28 mouse cellular contexts compared by ENCODE assay signal in genomic region chr9:23045486-23045885, GRCm38 (mm10).
A peak's percentile ranks its signal among the peaks of the same experiment; 100 is the strongest.
DNase-seq lines count a peak whose midpoint lies in the region; ATAC-seq lines count a peak whose summit lies in the region.
"Had no signal": no experiment of that assay in that cellular context is flagged by ENCODE, and none has a peak within 500 bp of the region (broad histone marks: within the 10 kb centered on the region; RNA-seq: fewer than 3 reads in every experiment).

No protein-coding gene starts in this region.

- 17% methylated on average over 2 of the region's 2 CpGs for WGBS in midbrain, embryonic 11.5 days
- WGBS in midbrain, embryonic 10.5 days: 27% methylated on average over 2 of the region's 2 CpGs
- 31% methylated on average over 2 of the region's 2 CpGs for WGBS in forebrain, embryonic 11.5 days

- H3K9me3 ChIP-seq in midbrain, embryonic 11.5 days (ENCODE audit: control insufficient read depth, low read length): no peaks in the 10 kb centered on the region
- H3K9me3 ChIP-seq in midbrain, embryonic 10.5 days (replicated peaks): no peaks in the 10 kb centered on the region
- no peaks in the 10 kb centered on the region for H3K9me3 ChIP-seq in forebrain, embryonic 11.5 days (ENCODE audit: control insufficient read depth, low read length)
- H3K9me3 ChIP-seq: embryonic facial prominence, embryonic 13.5 days; embryonic facial prominence, embryonic 15.5 days; forebrain, embryonic 10.5 days; forebrain, embryonic 13.5 days; forebrain, embryonic 15.5 days; G1E had no signal

- no peaks in the 10 kb centered on the region for H3K27me3 ChIP-seq in midbrain, embryonic 11.5 days (ENCODE audit: control insufficient read depth, insufficient read depth, low read length)
- no peaks in the 10 kb centered on the region for H3K27me3 ChIP-seq in midbrain, embryonic 10.5 days (ENCODE audit: low read depth, poor library complexity, severe bottlenecking)
- H3K27me3 ChIP-seq in forebrain, embryonic 11.5 days (ENCODE audit: control insufficient read depth, insufficient read depth, low read length): no peaks in the 10 kb centered on the region
- H3K27me3 ChIP-seq: CH12.LX; embryonic facial prominence, embryonic 15.5 days; forebrain, embryonic 13.5 days; forebrain, embryonic 15.5 days; Patski had no signal

- no peak for ATAC-seq in midbrain, embryonic 11.5 days (ENCODE audit: low FRiP score)
- ATAC-seq in forebrain, embryonic 11.5 days (replicated peaks; ENCODE audit: low FRiP score): no peak
- ATAC-seq: CD4-positive, CD25-positive, alpha-beta regulatory T cell, adult 4 months; forebrain, embryonic 13.5 days; forebrain, embryonic 15.5 days; forebrain, postnatal 0 days; Patski had no signal

- no peak overlapping the region for H3K27ac ChIP-seq in midbrain, embryonic 11.5 days (ENCODE audit: low read depth, low read length)
- H3K27ac ChIP-seq in midbrain, embryonic 10.5 days (replicated peaks): no peak overlapping the region
- H3K27ac ChIP-seq in forebrain, embryonic 11.5 days (ENCODE audit: low read depth, low read length): no peak overlapping the region
- H3K27ac ChIP-seq: embryonic facial prominence, embryonic 13.5 days; embryonic facial prominence, embryonic 15.5 days; forebrain, embryonic 10.5 days; forebrain, embryonic 13.5 days; forebrain, embryonic 15.5 days had no signal

- no peaks in the 10 kb centered on the region for H3K4me1 ChIP-seq in midbrain, embryonic 11.5 days (ENCODE audit: control insufficient read depth, insufficient read depth, low read length)
- H3K4me1 ChIP-seq in midbrain, embryonic 10.5 days: peaks cover 17% of the 10 kb centered on the region
- no peaks in the 10 kb centered on the region for H3K4me1 ChIP-seq in forebrain, embryonic 11.5 days (replicated peaks; ENCODE audit: control insufficient read depth, insufficient read depth, low read length)
- H3K4me1 ChIP-seq: forebrain, embryonic 13.5 days; forebrain, embryonic 15.5 days had no signal

- no peak overlapping the region for H3K4me2 ChIP-seq in midbrain, embryonic 11.5 days
- no peak overlapping the region for H3K4me2 ChIP-seq in forebrain, embryonic 11.5 days (ENCODE audit: low read depth, low read length, severe bottlenecking)
- H3K4me2 ChIP-seq: embryonic facial prominence, embryonic 13.5 days; embryonic facial prominence, embryonic 15.5 days; forebrain, embryonic 13.5 days; forebrain, embryonic 15.5 days had no signal

- H3K4me3 ChIP-seq in midbrain, embryonic 11.5 days (ENCODE audit: low read depth, low read length): no peak overlapping the region
- no peak overlapping the region for H3K4me3 ChIP-seq in midbrain, embryonic 10.5 days
- no peak overlapping the region for H3K4me3 ChIP-seq in forebrain, embryonic 11.5 days (ENCODE audit: low read depth, low read length)
- H3K4me3 ChIP-seq: embryonic facial prominence, embryonic 13.5 days; embryonic facial prominence, embryonic 15.5 days; erythroblast, embryonic 14.5 days; forebrain, embryonic 10.5 days; forebrain, embryonic 13.5 days; forebrain, embryonic 15.5 days had no signal

- H3K36me3 ChIP-seq in midbrain, embryonic 11.5 days (ENCODE audit: control insufficient read depth, insufficient read depth, low read length): no peaks in the 10 kb centered on the region
- no peaks in the 10 kb centered on the region for H3K36me3 ChIP-seq in midbrain, embryonic 10.5 days
- no peaks in the 10 kb centered on the region for H3K36me3 ChIP-seq in forebrain, embryonic 11.5 days (ENCODE audit: control insufficient read depth, insufficient read depth, low read length)
- H3K36me3 ChIP-seq: embryonic facial prominence, embryonic 13.5 days; embryonic facial prominence, embryonic 15.5 days; forebrain, embryonic 10.5 days; forebrain, embryonic 15.5 days; G1E had no signal

- DNase-seq in midbrain, embryonic 11.5 days (ENCODE audit: low spot score, missing footprints): peak; percentile 75
- DNase-seq in midbrain, embryonic 10.5 days (ENCODE audit: low spot score): no peak
- DNase-seq in R1 (ENCODE audit: low read depth, low spot score) (peak; percentile 5), ZHBTc4 (ENCODE audit: low read depth, low spot score) (peak; percentile 90)
- DNase-seq in forebrain, embryonic 11.5 days (ENCODE audit: low spot score): no peak
- no peak for DNase-seq in adrenal gland, postnatal 10 days
- DNase-seq: adrenal gland, adult 2 months; adrenal gland, postnatal 14 days; adrenal gland, postnatal 36 days; B cell, adult 2 months; cerebellum, adult 11 months; cerebellum, adult 18-20 months; cerebellum, adult 8-10 months; cerebellum, adult 9-11 months; cerebellum, postnatal 14 days; cerebellum, postnatal 36 days; embryo, embryonic 11 days; forebrain, postnatal 0 days had no signal

- no peak overlapping the region for H3K9ac ChIP-seq in midbrain, embryonic 11.5 days (ENCODE audit: low read length)
- no peak overlapping the region for H3K9ac ChIP-seq in forebrain, embryonic 11.5 days (ENCODE audit: low read length)
- H3K9ac ChIP-seq: embryonic facial prominence, embryonic 13.5 days; embryonic facial prominence, embryonic 15.5 days; forebrain, embryonic 13.5 days; forebrain, embryonic 15.5 days; forebrain, postnatal 0 days had no signal

Comparison
In these comparisons a context has a peak if more than half of its experiments do, and no peak if none do; other contexts are left out.
1. DNase-seq: peak in midbrain, embryonic 11.5 days (single experiment), R1 (single experiment) and ZHBTc4 (single experiment); none in midbrain, embryonic 10.5 days (single experiment), forebrain, embryonic 11.5 days (single experiment) and adrenal gland, postnatal 10 days (single experiment).